Mouse (Mus musculus): ENCODE results near the gene Eid1. TPM values are rescaled to one million over a fixed set of nuclear protein-coding genes. Genes with fewer than 3 reads are reported as not detected.

Eid1 gene
- polyA plus RNA-seq, 1 experiment = 16.5 TPM

DNA sequence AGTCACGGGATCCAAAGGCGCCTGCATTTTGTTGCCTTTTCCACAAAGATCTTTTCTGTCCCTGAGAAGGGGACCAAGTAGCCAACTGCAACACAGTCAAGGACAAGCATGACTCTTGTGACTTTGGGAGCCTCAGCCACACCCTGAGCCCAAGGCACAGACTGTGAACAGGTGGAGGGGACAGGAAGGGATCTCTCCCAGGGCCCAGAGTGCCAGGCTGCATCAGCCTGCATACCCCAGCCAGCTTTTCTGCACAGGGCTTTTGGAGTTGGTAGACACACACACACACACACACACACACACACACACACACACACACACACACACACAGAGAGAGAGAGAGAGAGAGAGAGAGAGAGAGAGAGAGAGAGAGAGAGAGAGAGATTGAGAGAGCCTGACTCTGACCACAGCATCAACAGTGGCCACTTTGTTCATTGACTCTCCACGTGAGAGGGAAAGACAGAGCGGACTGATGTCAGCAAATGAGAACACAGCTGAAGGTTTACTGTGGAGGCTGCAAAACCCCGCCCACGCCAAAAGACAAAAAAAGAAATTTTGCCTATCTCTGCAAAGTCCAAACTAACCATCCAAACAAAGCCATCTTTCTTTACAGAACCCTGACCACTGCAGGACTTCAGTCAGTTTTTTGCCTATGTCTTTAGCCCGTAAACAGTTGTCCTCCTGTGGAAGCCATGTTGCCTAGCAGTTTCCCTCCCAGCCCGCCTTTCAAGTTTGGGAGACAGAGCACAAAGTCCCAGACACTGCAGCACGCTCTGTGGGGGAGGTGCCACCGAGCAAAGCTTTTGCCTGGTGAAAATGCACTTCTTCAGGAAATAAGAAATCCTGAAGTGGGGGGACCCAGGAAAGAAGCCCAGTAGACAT, 11.9 kb downstream of the Eid1 start:
- Histone ChIP-seq H3K4me3 (ENCODE audit: insufficient read depth, poor library complexity, severe bottlenecking) (no peak overlapping the region), H3ac (ENCODE audit: control insufficient read depth, insufficient read length, low read depth) (no peak overlapping the region), H3K79me2 (ENCODE audit: control insufficient read depth, insufficient read depth) (no peaks in the 10 kb centered on the region), H3K79me3 (ENCODE audit: low read depth) (no peaks in the 10 kb centered on the region), H3K36me3 (ENCODE audit: control insufficient read depth, insufficient read depth) (no peaks in the 10 kb centered on the region), H3K27me3 (ENCODE audit: control insufficient read depth, insufficient read depth, insufficient read length) (no peaks in the 10 kb centered on the region)
- no peak for TF ChIP-seq MAX (IDR thresholded peaks at IDR 0.05)
- TF ChIP-seq MYOD1 (IDR thresholded peaks at IDR 0.05; ENCODE audit: control insufficient read depth, insufficient read length, low read depth) = no peak
- no peak for TF ChIP-seq USF1 (IDR thresholded peaks at IDR 0.05; ENCODE audit: low read depth)
- no peak for TF ChIP-seq CTCF (IDR thresholded peaks at IDR 0.05; ENCODE audit: control insufficient read depth, insufficient read depth, insufficient read length)
- no peak for TF ChIP-seq FOSL1 (IDR thresholded peaks at IDR 0.05; ENCODE audit: insufficient read depth, low read length, poor library complexity, severe bottlenecking)
- TF ChIP-seq MYOG (IDR thresholded peaks at IDR 0.05; ENCODE audit: control insufficient read depth, extremely low read depth, insufficient read length) = no peak
- TF ChIP-seq CEBPB (IDR thresholded peaks at IDR 0.05; ENCODE audit: low read depth) = no peak

DNA sequence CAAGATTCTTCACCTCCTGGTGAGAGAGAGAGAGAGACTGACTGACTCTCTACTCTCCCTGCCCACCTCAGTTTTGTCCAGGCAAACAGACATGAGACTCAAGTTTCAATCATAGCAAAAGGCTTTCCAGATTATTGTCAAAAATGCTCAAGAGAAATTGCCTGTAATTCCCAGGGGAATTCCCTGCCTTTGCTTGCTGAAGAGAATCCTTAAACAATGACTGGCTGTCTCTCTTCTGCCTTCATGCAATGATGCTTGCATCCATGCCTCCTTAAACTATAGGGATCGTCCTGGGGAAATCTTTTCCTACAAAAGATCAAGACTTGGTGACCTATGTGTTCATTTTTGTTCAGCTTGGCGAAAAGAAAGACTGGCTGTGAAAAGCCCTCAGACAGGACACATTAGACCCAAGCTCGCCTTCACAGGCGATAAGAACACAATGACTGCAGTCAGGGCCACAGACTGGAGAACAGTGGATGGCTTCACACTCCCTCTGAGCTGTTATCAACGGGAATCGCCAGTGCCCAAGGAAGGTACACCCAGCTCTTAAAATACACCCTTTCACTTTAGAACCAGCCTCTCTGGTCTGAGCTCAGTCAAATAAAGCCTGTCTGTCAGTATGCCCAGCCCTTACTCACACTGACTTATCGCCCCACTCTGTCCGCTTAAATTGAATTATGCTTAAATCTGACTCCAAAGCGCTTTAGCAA, 12.7 kb downstream of the Eid1 start:
- Histone ChIP-seq H3K79me3 (ENCODE audit: low read depth) (no peaks in the 10 kb centered on the region), H3K4me3 (ENCODE audit: insufficient read depth, poor library complexity, severe bottlenecking) (no peak overlapping the region), H3K27me3 (ENCODE audit: control insufficient read depth, insufficient read depth, insufficient read length) (no peaks in the 10 kb centered on the region), H3K79me2 (ENCODE audit: control insufficient read depth, insufficient read depth) (no peaks in the 10 kb centered on the region), H3K36me3 (ENCODE audit: control insufficient read depth, insufficient read depth) (no peaks in the 10 kb centered on the region), H3ac (ENCODE audit: control insufficient read depth, insufficient read length, low read depth) (no peak overlapping the region)
- TF ChIP-seq MYOD1 (IDR thresholded peaks at IDR 0.05; ENCODE audit: control insufficient read depth, insufficient read length, low read depth) = no peak
- TF ChIP-seq MYOG (IDR thresholded peaks at IDR 0.05; ENCODE audit: control insufficient read depth, extremely low read depth, insufficient read length) = no peak
- TF ChIP-seq MAX (IDR thresholded peaks at IDR 0.05) = no peak

DNA sequence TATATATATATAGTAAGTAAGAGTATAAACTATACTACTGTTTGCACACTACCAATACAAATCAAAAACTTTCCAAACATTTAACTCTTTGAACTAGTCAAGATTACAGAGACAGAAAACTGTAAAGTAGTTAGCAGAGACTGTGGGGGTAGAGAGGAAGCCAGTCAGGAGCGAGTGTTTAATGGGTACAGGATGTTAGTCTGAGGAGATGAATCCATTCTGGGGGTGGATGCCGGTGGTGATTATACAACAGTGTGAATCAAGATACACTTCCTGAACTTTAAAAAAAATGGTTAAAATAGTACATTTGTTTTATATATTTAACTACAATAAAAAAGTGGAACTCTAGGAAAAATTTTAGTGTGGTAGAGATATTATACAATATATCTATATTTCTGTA, 19.1 kb downstream of the Eid1 start:
- H3K27me3 ChIP-seq (ENCODE audit: control insufficient read depth, insufficient read depth, insufficient read length) = no peaks in the 10 kb centered on the region

DNA sequence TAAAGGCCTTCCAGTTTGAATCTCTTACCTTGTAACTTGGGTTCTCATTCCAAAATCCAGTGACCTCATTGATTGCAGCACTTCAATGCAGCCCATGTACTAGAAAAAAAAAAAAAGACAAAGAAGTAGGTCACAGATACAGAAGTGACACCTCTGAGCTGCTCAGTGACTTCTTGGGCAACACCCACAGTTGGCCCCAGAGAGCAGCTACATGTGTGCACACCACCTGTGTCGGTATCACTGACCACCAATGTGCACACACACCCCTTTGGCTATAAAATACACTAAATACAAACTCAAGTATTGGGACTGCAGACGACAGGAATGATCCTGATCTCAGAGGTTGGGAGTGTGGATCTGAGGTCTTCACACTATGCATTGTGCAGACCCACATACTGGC, 21.9 kb downstream of the Eid1 start:
- Histone ChIP-seq H3K36me3 (ENCODE audit: control insufficient read depth, insufficient read depth) (no peaks in the 10 kb centered on the region), H3ac (ENCODE audit: control insufficient read depth, insufficient read length, low read depth) (no peak overlapping the region), H3K4me3 (ENCODE audit: insufficient read depth, poor library complexity, severe bottlenecking) (no peak overlapping the region), H3K79me3 (ENCODE audit: low read depth) (no peaks in the 10 kb centered on the region), H3K27me3 (ENCODE audit: control insufficient read depth, insufficient read depth, insufficient read length) (no peaks in the 10 kb centered on the region), H3K79me2 (ENCODE audit: control insufficient read depth, insufficient read depth) (no peaks in the 10 kb centered on the region)
- no peak for TF ChIP-seq MYOG (IDR thresholded peaks at IDR 0.05; ENCODE audit: control insufficient read depth, extremely low read depth, insufficient read length)
- TF ChIP-seq CEBPB (IDR thresholded peaks at IDR 0.05; ENCODE audit: low read depth) = no peak
- no peak for TF ChIP-seq USF1 (IDR thresholded peaks at IDR 0.05; ENCODE audit: low read depth)
- TF ChIP-seq MYOD1 (IDR thresholded peaks at IDR 0.05; ENCODE audit: control insufficient read depth, insufficient read length, low read depth) = no peak
- no peak for TF ChIP-seq MAX (IDR thresholded peaks at IDR 0.05)
- TF ChIP-seq FOSL1 (IDR thresholded peaks at IDR 0.05; ENCODE audit: insufficient read depth, low read length, poor library complexity, severe bottlenecking) = no peak
- no peak for TF ChIP-seq CTCF (IDR thresholded peaks at IDR 0.05; ENCODE audit: control insufficient read depth, insufficient read depth, insufficient read length)

More for the DNA sequence above, 19.1 kb downstream of the Eid1 start:
- no peak overlapping the region for H3ac ChIP-seq (ENCODE audit: control insufficient read depth, insufficient read length, low read depth)
- no peaks in the 10 kb centered on the region for H3K36me3 ChIP-seq (ENCODE audit: control insufficient read depth, insufficient read depth)
- TF ChIP-seq USF1 (IDR thresholded peaks at IDR 0.05; ENCODE audit: low read depth) (no peak), MAX (IDR thresholded peaks at IDR 0.05) (no peak), CTCF (IDR thresholded peaks at IDR 0.05; ENCODE audit: control insufficient read depth, insufficient read depth, insufficient read length) (no peak), MYOG (IDR thresholded peaks at IDR 0.05; ENCODE audit: control insufficient read depth, extremely low read depth, insufficient read length) (no peak), MYOD1 (IDR thresholded peaks at IDR 0.05; ENCODE audit: control insufficient read depth, insufficient read length, low read depth) (no peak), CEBPB (IDR thresholded peaks at IDR 0.05; ENCODE audit: low read depth) (no peak), FOSL1 (IDR thresholded peaks at IDR 0.05; ENCODE audit: insufficient read depth, low read length, poor library complexity, severe bottlenecking) (no peak)
- no peaks in the 10 kb centered on the region for H3K79me2 ChIP-seq (ENCODE audit: control insufficient read depth, insufficient read depth)
- no peaks in the 10 kb centered on the region for H3K79me3 ChIP-seq (ENCODE audit: low read depth)
- H3K4me3 ChIP-seq (ENCODE audit: insufficient read depth, poor library complexity, severe bottlenecking) = no peak overlapping the region

DNA sequence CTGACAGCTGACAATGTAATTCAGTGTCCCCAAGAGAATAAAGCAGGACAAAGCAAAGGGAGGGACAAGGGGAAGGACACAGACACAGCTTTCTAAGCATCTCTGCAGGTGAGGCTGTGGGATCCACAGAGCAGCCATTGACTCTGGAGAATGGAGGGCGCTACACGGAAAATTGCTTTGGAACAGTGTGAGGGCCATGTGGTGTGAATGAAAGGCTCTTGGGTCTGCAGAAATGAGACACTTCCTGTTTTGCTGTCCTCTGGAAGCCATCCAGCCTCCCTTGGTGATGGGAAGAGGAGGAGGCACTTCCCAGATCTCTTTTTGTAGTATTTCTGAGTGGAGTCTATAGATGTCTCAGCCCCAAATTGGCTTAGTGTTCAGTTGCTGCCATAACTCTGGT, 23.3 kb downstream of the Eid1 start:
- Histone ChIP-seq H3ac (ENCODE audit: control insufficient read depth, insufficient read length, low read depth) (no peak overlapping the region), H3K4me3 (ENCODE audit: insufficient read depth, poor library complexity, severe bottlenecking) (no peak overlapping the region), H3K36me3 (ENCODE audit: control insufficient read depth, insufficient read depth) (no peaks in the 10 kb centered on the region), H3K79me3 (ENCODE audit: low read depth) (no peaks in the 10 kb centered on the region), H3K27me3 (ENCODE audit: control insufficient read depth, insufficient read depth, insufficient read length) (no peaks in the 10 kb centered on the region), H3K79me2 (ENCODE audit: control insufficient read depth, insufficient read depth) (no peaks in the 10 kb centered on the region)
- TF ChIP-seq USF1 (IDR thresholded peaks at IDR 0.05; ENCODE audit: low read depth) = no peak
- TF ChIP-seq MAX (IDR thresholded peaks at IDR 0.05) = no peak
- TF ChIP-seq FOSL1 (IDR thresholded peaks at IDR 0.05; ENCODE audit: insufficient read depth, low read length, poor library complexity, severe bottlenecking) = no peak
- TF ChIP-seq MYOD1 (IDR thresholded peaks at IDR 0.05; ENCODE audit: control insufficient read depth, insufficient read length, low read depth) = no peak
- no peak for TF ChIP-seq MYOG (IDR thresholded peaks at IDR 0.05; ENCODE audit: control insufficient read depth, extremely low read depth, insufficient read length)
- no peak for TF ChIP-seq CEBPB (IDR thresholded peaks at IDR 0.05; ENCODE audit: low read depth)
- TF ChIP-seq CTCF (IDR thresholded peaks at IDR 0.05; ENCODE audit: control insufficient read depth, insufficient read depth, insufficient read length) = no peak

All from C2C12 (cell line).